Mouse (Mus musculus) MEL (cell line): ENCODE data around the gene Dnajc30. TPM values are rescaled to one million over a fixed set of nuclear protein-coding genes. Genes with fewer than 3 reads are reported as not detected.

Source experiments
- DNase-seq: peaks from one replicate; pipeline ENCODE4 v3.0.0; 2011; ENCODE audit warnings: low read depth, low spot score
- H3K27ac ChIP-seq: 2 replicates; pipeline ENCODE4 v1.5.1; 2012; ENCODE audit warnings: low read depth, mild to moderate bottlenecking, control low read depth, low read length, moderate library complexity; ENCODE audit not compliant: control insufficient read depth
- H3K27me3 ChIP-seq, 2 experiments: fragments of 150-350 bp in 1 of 2; sonication (generic) in 1 of 2; 2 replicates each; pipeline ENCODE4 v1.6.1; 2012; ENCODE audit warnings: low read length in 2 of 2, mild to moderate bottlenecking in 2 of 2, improper control_type of control experiment in 1 of 2, moderate library complexity in 1 of 2; ENCODE audit not compliant: insufficient read depth in 2 of 2, control insufficient read depth in 1 of 2
- H3K36me3 ChIP-seq, 2 experiments: 2 replicates each; pipeline ENCODE4 v1.6.1; 2012 to 2014; ENCODE audit warnings: low read length in 2 of 2, improper control_type of control experiment in 1 of 2, inconsistent platforms in 1 of 2, mild to moderate bottlenecking in 1 of 2; ENCODE audit not compliant: insufficient read depth in 2 of 2, control insufficient read depth in 1 of 2
- H3K4me1 ChIP-seq, 2 experiments: fragments of 150-350 bp in 1 of 2; sonication (generic) in 1 of 2; 2 replicates each; pipeline ENCODE4 v1.6.1; 2012; ENCODE audit warnings: low read length in 2 of 2, improper control_type of control experiment in 1 of 2, mild to moderate bottlenecking in 1 of 2; ENCODE audit not compliant: insufficient read depth in 2 of 2, control insufficient read depth in 1 of 2
- H3K4me3 ChIP-seq, 2 experiments: fragments of 150-350 bp in 1 of 2; sonication (generic) in 1 of 2; 2 replicates each; pipeline ENCODE4 v1.5.1; 2012; ENCODE audit warnings: low read depth in 2 of 2, low read length in 2 of 2, mild to moderate bottlenecking in 2 of 2, moderate library complexity in 2 of 2, control low read depth in 1 of 2, improper control_type of control experiment in 1 of 2; ENCODE audit not compliant: control insufficient read depth in 1 of 2, insufficient read depth in 1 of 2
- H3K79me2 ChIP-seq: 2 replicates; pipeline ENCODE4 v1.6.1; 2012; ENCODE audit warnings: mild to moderate bottlenecking, low read length, moderate library complexity; ENCODE audit not compliant: control insufficient read depth, poor library complexity, insufficient read depth
- H3K9ac ChIP-seq: 2 replicates; pipeline ENCODE4 v1.6.1; 2012; ENCODE audit warnings: low read depth, mild to moderate bottlenecking, control low read depth, low read length, moderate library complexity; ENCODE audit not compliant: control insufficient read depth, poor library complexity, severe bottlenecking
- H3K9me3 ChIP-seq: fragments of 150-350 bp; sonication (generic); replicated peaks from 2 replicates; pipeline ENCODE4 v1.6.1; 2012; ENCODE audit warnings: mild to moderate bottlenecking, low read length, improper control_type of control experiment, moderate library complexity; ENCODE audit not compliant: insufficient read depth
- CHD2 ChIP-seq: IDR thresholded peaks from 2 replicates; pipeline ENCODE4 v1.6.1; 2011; ENCODE audit warnings: low read length, improper control_type of control experiment
- E2F4 ChIP-seq: IDR thresholded peaks from 2 replicates; pipeline ENCODE4 v1.6.1; 2011; ENCODE audit warnings: low read depth, low read length, improper control_type of control experiment, borderline replicate concordance
- EP300 ChIP-seq, 2 experiments: IDR thresholded peaks; 2 replicates each; pipeline ENCODE4 v1.6.1; 2011; ENCODE audit warnings: improper control_type of control experiment in 2 of 2, low read length in 2 of 2, low read depth in 1 of 2, mild to moderate bottlenecking in 1 of 2
- ETS1 ChIP-seq: IDR thresholded peaks from 2 replicates; pipeline ENCODE4 v1.6.1; 2012; ENCODE audit warnings: low read depth, mild to moderate bottlenecking, inconsistent platforms, low read length, improper control_type of control experiment, moderate library complexity
- KAT2A ChIP-seq: conservative IDR thresholded peaks from 2 replicates; pipeline ENCODE4 v1.6.1; 2012; ENCODE audit warnings: low read depth, low read length, improper control_type of control experiment, inconsistent platforms
- MAFK ChIP-seq: IDR thresholded peaks from 2 replicates; pipeline ENCODE4 v1.6.1; 2011; ENCODE audit warnings: low read depth, mild to moderate bottlenecking, low read length, improper control_type of control experiment, borderline replicate concordance
- MEF2A ChIP-seq: IDR thresholded peaks from 2 replicates; pipeline ENCODE4 v1.6.1; 2014; ENCODE audit warnings: low read depth, mild to moderate bottlenecking, inconsistent platforms, low read length, improper control_type of control experiment; ENCODE audit not compliant: poor library complexity, insufficient replicate concordance, severe bottlenecking; ENCODE audit errors: extremely low read depth
- NRF1 ChIP-seq: IDR thresholded peaks from 2 replicates; pipeline ENCODE4 v1.6.1; 2014; ENCODE audit warnings: low read depth, mild to moderate bottlenecking, inconsistent platforms, low read length, improper control_type of control experiment, moderate library complexity; ENCODE audit not compliant: poor library complexity, insufficient read depth, severe bottlenecking
- POLR2A ChIP-seq, 2 experiments: IDR thresholded peaks; 2 replicates each; pipeline ENCODE4 v1.6.1; 2011 to 2012; ENCODE audit warnings: low read length in 2 of 2, mild to moderate bottlenecking in 2 of 2, control low read depth in 1 of 2, improper control_type of control experiment in 1 of 2, low read depth in 1 of 2, moderate library complexity in 1 of 2; ENCODE audit not compliant: control insufficient read depth in 1 of 2, insufficient read depth in 1 of 2, poor library complexity in 1 of 2
- RAD21 ChIP-seq: IDR thresholded peaks from 2 replicates; pipeline ENCODE4 v1.6.1; 2011; ENCODE audit warnings: mild to moderate bottlenecking, low read depth, low read length, improper control_type of control experiment
- TBP ChIP-seq: IDR thresholded peaks from 2 replicates; pipeline ENCODE4 v1.8.0; 2011; ENCODE audit warnings: low read depth, low read length, improper control_type of control experiment
- TCF12 ChIP-seq: IDR thresholded peaks from 2 replicates; pipeline ENCODE4 v1.6.1; 2014; ENCODE audit warnings: low read depth, mild to moderate bottlenecking, inconsistent platforms, low read length, improper control_type of control experiment, moderate library complexity
- USF1 ChIP-seq: IDR thresholded peaks from 2 replicates; pipeline ENCODE4 v1.6.1; 2014; ENCODE audit warnings: low read depth, mild to moderate bottlenecking, inconsistent platforms, low read length, improper control_type of control experiment, moderate library complexity
- USF2 ChIP-seq, 2 experiments: IDR thresholded peaks; 2 replicates each; pipeline ENCODE4 v1.6.1; 2011 to 2012; ENCODE audit warnings: improper control_type of control experiment in 2 of 2, low read length in 2 of 2, borderline replicate concordance in 1 of 2, inconsistent platforms in 1 of 2, low read depth in 1 of 2, mild to moderate bottlenecking in 1 of 2; ENCODE audit not compliant: insufficient read depth in 1 of 2
- ZKSCAN1 ChIP-seq: IDR thresholded peaks from 2 replicates; pipeline ENCODE4 v1.6.1; 2012; ENCODE audit warnings: low read depth, mild to moderate bottlenecking, inconsistent platforms, low read length, improper control_type of control experiment, moderate library complexity
- ZMIZ1 ChIP-seq: IDR thresholded peaks from 2 replicates; pipeline ENCODE4 v1.6.1; 2012; ENCODE audit warnings: low read depth, mild to moderate bottlenecking, inconsistent platforms, low read length, improper control_type of control experiment, moderate library complexity
- ZNF384 ChIP-seq: IDR thresholded peaks from 2 replicates; pipeline ENCODE4 v1.6.1; 2012; ENCODE audit warnings: low read depth, mild to moderate bottlenecking, inconsistent platforms, low read length, improper control_type of control experiment
- polyA plus RNA-seq, 2 experiments: library from polyadenylated mRNA; stranded (reverse) in 1 of 2; unstranded in 1 of 2; fragments of >175 nt in 1 of 2; fragments of >200 nt in 1 of 2; gene quantifications; 2 replicates each; pipeline versions ENCODE4 v1.2.1 to v1.2.4; 2012; ENCODE audit warnings: low replicate concordance in 2 of 2, low read depth in 1 of 2; ENCODE audit not compliant: insufficient read length in 2 of 2, insufficient read depth in 1 of 2, missing spikeins in 1 of 2
- total RNA-seq: library from RNA; depleted of rRNA; stranded (reverse); fragments of 300-350 nt; gene quantifications from 2 replicates; pipeline ENCODE4 v1.2.3, GENCODE M21; 2012

Dnajc30 gene
- total and polyA plus RNA-seq, 3 experiments, result 7.4 to 15.6 TPM; not detected in 1

DNA sequence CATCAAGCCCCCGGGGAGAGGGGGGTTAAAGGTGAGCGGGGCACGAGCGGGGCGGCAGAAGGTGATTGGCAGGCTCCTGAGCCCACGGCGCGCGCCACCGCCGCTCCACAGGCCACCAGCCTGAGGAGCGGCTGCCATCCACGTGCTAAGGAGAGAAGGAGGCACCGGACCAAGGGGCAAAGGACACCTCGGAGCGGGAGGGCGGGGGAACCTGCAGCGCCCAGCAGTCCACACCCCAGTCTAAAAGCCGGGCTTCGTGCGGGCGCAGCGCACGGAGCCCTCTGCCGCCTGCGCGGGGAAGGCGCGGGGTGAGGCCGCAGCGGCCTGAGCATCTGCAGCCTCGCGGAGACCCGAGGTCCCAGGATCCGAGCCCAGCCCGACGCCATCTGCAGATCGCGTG, 25.7 kb downstream of the Dnajc30 start, which contains the start of gene Mlxipl:
Gene Mlxipl, plus strand, starts transcription at position 238 of the 400 bp plus-strand sequence.
- no peak for TF ChIP-seq USF2 (IDR thresholded peaks at IDR 0.05; ENCODE audit: borderline replicate concordance in 1 of 2, insufficient read depth in 1 of 2, low read depth in 1 of 2, low read length in 2 of 2)
- no peak for TF ChIP-seq KAT2A
- no peak for TF ChIP-seq TBP
- no peak for TF ChIP-seq NRF1
- TF ChIP-seq ETS1, result no peak
- no peak for TF ChIP-seq MEF2A
- no peak for TF ChIP-seq USF1
- TF ChIP-seq CHD2, result no peak
- no peak for TF ChIP-seq TCF12
- no peak for TF ChIP-seq MAFK
- no peak for TF ChIP-seq ZKSCAN1
- no peak for TF ChIP-seq E2F4
- TF ChIP-seq RAD21, result no peak
- TF ChIP-seq ZMIZ1, result no peak
- no peak for TF ChIP-seq POLR2A (IDR thresholded peaks at IDR 0.05; ENCODE audit: control insufficient read depth in 1 of 2, insufficient read depth in 1 of 2, low read depth in 1 of 2, low read length in 2 of 2, poor library complexity in 1 of 2)
- no peak for TF ChIP-seq EP300 (IDR thresholded peaks at IDR 0.05; ENCODE audit: low read depth in 1 of 2, low read length in 2 of 2)
- TF ChIP-seq ZNF384, result no peak
- Histone ChIP-seq H3K27ac (no peak within 1 kb of the TSS), H3K9ac (no peak within 1 kb of the TSS), H3K4me1 (no peaks in the 10 kb centered on the region), H3K79me2 (no peaks in the 10 kb centered on the region), H3K27me3 (peaks cover 11 to 13% of the 10 kb centered on the region in 2 experiments; a peak in 3 of 4 replicates), H3K36me3 (no peaks in the 10 kb centered on the region), H3K9me3 (no peaks in the 10 kb centered on the region), H3K4me3 (no peak within 1 kb of the TSS)
- DNase-seq, result no peak

DNA sequence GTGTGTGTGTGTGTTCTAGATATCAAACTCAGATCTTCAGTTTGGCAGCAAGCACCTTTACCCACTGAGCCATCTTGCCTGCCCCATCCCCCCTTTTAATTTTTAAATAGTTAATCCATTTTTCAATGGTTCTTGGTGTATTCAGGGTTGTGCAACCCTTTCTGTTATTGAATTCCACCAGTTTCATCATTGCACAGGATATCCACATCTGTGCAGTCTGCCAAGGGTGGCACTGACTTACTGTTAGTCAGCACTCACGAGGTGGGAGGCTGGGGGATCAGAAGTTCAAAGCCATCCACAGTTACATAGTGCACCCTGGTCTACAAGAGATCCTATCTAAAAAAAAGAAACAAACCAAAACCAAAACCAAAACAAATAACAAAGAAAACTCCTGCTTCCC, 37.0 kb downstream of the Dnajc30 start:
- Histone ChIP-seq H3K27me3 (peaks cover 0 to 4% of the 10 kb centered on the region in 2 experiments; a peak in 1 of 4 replicates), H3K36me3 (no peaks in the 10 kb centered on the region), H3K4me1 (no peaks in the 10 kb centered on the region), H3K27ac (no peak overlapping the region), H3K4me3 (no peak overlapping the region), H3K9me3 (no peaks in the 10 kb centered on the region), H3K9ac (no peak overlapping the region), H3K79me2 (no peaks in the 10 kb centered on the region)
- TF ChIP-seq ZMIZ1, result no peak
- DNase-seq, result no peak
